Mouse (Mus musculus): ENCODE data around the gene Tom1. TPM values are rescaled to one million over a fixed set of nuclear protein-coding genes. Genes with fewer than 3 reads are reported as not detected.

Gene Tom1
- polyA plus RNA-seq (2017; shearing (Covaris generic)): 35.8 TPM

DNA sequence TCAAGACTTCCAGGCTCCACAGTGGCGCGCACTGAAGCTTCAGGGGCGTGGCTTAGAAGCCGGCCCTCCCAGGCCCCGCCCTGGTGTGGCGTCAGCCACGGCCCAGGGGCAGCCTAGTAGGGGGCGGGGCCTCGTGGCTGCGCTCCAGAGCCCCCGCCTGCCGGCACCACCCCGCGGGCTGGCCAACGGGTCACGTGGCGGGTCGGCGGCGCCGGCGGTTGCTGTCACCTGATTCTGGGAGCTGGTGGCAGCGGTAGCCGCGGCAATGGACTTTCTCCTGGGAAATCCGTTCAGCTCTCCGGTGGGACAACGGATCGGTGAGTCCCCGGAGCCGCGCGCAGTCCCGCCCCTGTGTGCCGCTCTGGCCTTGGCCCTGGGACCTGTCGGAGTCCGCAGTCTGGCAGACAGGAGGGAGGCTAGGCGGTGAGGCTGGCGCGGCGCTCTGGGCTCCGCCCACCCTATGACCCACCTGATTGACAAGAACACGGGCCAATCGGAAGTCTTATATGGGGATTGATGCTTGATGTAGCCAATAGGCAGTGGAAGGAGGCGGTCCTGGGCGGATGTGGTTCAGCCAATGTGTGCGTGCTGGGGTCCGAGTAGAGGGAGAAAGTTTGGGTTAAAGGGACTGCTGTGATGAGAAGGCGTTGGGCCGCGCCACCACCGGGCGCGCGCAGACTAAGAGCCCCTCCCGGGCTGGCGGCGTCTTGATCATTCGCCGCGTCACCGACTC is at the start of gene Tom1:
Tom1 (plus strand) TSS at position 195 of the 733 bp plus-strand sequence.

DNA sequence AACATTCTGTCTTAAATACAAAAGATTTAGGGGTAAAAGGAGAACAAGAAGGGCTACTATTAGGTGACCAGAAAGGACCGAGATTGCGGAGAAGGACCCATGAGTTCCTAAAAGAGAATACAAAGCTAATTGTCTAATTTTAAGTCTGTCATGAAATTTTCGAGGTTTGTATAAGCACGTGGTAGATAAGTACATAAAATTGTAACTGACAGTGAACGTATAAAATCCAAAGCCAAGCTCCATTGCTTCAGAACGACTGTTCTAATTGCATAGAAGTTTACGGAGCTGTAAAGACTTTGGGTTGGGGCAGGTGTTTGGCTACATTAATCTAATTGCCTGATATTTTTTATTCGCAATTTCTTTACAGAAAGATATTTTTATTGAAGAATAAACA is 40.4 kb upstream of the Tom1 start, which contains the start of gene Hmgxb4:
Hmgxb4 (plus strand) TSS at position 276 of the 394 bp plus-strand sequence.

DNA sequence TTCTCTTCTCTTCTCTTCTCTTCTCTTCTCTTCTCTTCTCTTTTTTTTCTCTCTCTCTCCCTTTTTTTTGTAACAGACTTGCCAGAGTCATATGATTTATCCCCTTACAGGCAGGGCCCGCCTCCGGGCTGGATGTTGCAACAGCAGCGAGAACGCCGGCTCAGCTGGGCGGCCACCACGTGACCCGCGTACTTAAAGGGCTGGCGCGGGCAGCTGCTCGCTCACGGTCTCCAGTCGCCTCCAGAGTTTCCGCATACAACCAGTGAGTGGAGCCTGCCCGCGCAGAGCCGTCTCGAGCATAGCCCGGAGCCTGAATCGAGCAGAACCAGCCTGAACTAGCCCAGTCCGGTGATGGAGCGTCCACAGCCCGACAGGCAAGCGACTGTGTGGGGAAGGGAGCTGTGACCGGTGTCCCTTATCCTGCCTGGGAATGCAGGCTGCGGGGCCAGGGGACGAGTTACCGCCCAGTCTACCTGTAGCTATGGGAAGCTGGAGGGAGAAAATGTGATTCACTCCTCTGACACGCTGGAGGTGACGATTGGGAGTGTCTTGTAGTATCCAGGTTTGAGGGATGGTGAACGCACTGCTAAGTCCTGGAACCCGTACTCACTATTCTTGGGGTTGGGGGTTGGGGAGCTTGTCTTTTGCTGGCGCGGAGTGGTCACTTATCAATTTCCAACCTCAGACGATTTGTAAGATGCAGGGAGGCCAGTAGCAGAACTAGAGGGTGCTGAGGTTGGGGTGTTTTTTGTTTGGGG is 60.1 kb downstream of the Tom1 start, which contains the start of gene Hmox1:
Hmox1 (plus strand) TSS at position 223 of the 758 bp plus-strand sequence.

DNA sequence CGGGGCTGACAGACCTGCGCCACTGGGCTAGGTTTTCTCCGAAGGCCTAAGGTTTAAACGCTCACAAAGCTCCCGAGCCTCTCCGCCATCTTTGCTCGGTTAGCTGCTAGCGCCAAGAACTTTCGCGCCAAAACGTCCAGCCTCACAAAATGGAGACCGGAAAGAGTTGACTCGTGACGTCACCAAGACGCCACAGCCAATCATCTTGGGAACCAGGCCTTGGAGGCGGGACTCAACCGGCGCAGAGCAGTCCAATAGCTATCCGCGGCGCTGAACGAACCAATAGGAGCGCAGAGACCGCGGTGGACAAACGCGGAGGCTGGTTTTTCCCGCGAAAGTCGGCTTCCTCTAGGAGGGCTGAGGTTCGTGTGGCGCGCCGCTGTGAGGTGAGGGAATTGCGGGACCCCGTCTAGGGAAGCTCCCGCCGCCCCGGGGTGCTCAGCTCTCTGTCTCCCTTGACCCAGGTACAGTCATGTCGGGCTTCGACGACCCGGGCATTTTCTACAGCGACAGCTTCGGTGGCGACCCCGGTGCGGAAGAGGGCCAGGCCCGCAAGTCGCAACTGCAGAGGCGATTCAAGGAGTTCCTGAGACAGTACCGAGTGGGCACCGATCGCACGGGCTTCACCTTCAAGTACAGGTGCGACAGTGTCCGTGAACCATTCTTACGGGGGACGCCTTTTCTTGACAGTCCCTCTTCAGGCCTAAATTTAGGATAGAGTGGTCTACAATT is 75.9 kb downstream of the Tom1 start, which contains the start of gene Mcm5:
Mcm5 (plus strand) TSS at position 334 of the 732 bp plus-strand sequence.

Other genes with a start within 250 kb of the Tom1 start
- gene Isx, start 160.5 kb upstream of the Tom1 start, polyA plus RNA-seq (2017; shearing (Covaris generic)): 0.71 TPM
- gene Hmgxb4, start 40.3 kb upstream of the Tom1 start, polyA plus RNA-seq (2017; shearing (Covaris generic)): 15.1 TPM
- 10.2 TPM for gene Hmox1, start 59.9 kb downstream of the Tom1 start, polyA plus RNA-seq (2017; shearing (Covaris generic))
- gene Mcm5, start 75.9 kb downstream of the Tom1 start, polyA plus RNA-seq (2017; shearing (Covaris generic)): 23.9 TPM
- 0.28 TPM for gene Rasd2, start 180.2 kb downstream of the Tom1 start, polyA plus RNA-seq (2017; shearing (Covaris generic))

All from effector memory CD4-positive, alpha-beta T cell, adult 7 months (primary cell).